Mouse (Mus musculus) v-Abl transformed pro-B cells (cell line): ENCODE measurements around the gene Pik3cd.

Source experiments
- in situ Hi-C, 2 experiments: fragments of 400-800 bp; cut with MboI; formaldehyde crosslinking; loops; one replicate each; pipeline ENCODE4 v1.15.1; 2025; ENCODE audit not compliant: unreplicated experiment in 2 of 2

Pik3cd gene

DNA sequence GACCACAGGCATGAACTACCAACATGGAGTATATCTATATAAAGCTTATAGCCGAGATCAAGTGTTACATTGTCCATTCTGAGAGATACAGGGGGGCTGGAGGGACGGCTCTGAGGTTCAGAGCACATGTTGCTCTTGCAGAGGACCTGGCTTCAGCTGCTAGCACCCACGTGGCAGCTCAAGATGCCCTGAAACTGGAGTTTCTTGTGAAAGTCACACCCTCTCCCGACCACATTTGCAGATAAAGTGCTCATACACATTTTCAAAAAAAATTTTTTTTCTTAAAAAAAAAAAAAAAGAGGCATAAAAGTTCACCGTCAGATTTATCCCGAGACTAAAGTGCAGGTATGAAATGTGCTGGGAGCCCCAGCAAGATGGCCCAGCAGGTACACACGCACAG lies 41.8 kb downstream of the Pik3cd start:
- in situ Hi-C loops, result no loop called here

DNA sequence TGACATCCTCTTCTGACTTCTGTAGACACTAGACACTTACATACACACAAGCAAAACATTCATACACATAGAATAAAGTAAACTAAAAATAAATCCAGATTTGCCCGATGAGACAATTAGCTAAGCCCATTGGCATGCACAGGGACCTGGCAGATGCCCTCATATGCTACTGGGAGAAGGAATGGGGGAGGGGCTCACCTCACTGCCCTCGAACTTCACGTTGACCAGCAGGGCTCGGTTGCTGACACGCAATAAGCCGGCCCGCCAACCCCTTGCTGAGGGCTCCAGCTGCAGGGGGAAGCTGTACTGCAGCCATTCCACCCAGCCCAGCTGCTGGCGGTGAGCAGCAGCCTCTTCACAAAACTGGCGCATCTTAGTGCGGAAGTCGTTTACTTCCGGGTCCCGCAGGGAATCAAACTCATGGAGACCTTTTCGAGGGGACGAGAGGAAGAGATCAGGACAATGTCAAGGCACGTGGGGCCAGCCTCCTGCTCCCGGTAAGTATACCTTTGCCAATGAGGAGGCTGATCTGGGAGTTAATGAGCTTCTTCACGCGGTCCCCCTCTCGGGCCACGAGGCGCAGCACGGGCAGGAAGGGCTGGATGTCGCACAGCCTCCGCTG lies 42.8 kb downstream of the Pik3cd start:
- in situ Hi-C loops, result no loop called here

DNA sequence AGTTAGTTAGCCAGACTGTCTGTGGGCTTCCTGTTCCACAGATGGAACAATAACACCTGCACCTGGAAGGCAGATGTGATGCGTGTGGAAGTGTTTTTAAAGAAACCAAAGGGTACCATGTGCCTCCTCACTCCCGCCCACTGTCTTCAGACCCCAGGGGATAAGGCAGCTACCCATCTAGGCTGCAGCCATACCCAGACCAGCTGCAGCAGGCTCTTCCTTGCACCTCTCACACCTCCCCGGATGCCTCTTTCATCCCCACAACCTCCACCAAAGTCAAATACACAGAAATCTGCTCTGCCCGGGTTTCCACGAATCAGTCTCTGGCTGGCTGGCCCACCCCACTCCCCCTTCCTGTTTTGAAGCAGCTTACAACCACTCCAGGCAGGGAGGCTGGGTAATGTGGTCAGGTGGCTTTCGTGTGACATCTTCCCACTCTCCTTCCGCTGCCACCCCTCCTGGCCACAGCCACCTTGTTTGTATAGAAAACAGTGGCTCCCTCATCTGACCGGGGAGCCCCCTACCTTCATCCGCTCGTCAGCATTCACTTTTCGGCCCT lies 44.4 kb downstream of the Pik3cd start:
- in situ Hi-C loops, result no loop called here

DNA sequence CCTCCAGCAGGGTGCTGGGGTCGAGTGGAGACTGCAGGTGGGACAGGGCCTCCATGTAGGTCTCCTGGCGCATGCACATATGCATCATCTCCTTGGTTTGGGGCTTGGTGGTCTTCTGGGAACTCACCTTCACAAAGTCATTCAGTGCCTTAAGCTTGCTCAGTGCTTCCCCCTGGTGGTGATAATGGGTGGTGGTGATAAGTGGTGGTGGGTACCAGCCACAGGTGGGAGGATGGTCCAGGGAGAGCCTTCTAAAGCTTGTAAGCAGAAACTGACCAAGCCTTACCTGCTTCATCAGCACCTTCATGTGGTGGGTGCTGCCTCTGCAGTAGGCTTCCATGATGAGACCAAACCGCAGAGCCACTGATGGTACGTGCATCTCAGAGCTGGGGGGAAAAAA lies 48.1 kb downstream of the Pik3cd start:
- in situ Hi-C loops, result loop anchor here (5.0 kb wide), 2 partner anchors 53 to 58 kb away; no protein-coding TSS in a partner anchor

DNA sequence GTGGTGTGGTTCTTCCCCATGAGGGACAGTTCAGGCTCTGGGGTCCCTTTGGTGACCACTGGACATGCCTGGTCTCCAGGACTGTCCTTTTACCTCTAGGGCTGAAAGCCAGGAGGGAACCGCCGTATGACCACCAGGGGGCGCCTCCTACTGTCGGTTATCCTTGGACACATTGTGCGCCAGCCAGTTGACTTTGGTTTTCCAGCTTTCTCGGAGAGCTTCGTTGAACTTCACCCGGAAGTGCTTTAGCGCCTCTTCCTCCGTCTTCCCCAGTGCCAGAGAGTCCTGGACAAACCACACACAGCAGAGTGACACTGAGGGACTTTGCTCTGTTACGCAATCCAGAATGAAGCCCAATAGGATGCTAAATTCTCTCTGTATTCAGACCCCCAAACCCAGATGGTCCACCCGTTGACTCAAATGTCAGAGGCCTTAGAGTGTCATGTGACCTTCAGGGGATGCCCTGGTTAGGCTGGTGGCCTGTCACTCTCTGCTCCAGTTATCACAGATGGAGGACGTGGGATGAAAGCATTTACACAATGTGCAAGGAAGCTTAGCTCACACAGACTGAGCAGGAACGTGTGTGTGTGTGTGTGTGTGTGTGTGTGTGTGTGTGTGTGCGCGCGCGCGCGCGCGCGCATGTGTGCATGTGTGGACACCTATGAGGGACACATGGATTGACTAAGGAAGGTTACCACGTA lies 51.7 kb downstream of the Pik3cd start:
- in situ Hi-C loops, result loop anchor here (5.0 kb wide), 2 partner anchors 57 to 62 kb away; no protein-coding TSS in a partner anchor

DNA sequence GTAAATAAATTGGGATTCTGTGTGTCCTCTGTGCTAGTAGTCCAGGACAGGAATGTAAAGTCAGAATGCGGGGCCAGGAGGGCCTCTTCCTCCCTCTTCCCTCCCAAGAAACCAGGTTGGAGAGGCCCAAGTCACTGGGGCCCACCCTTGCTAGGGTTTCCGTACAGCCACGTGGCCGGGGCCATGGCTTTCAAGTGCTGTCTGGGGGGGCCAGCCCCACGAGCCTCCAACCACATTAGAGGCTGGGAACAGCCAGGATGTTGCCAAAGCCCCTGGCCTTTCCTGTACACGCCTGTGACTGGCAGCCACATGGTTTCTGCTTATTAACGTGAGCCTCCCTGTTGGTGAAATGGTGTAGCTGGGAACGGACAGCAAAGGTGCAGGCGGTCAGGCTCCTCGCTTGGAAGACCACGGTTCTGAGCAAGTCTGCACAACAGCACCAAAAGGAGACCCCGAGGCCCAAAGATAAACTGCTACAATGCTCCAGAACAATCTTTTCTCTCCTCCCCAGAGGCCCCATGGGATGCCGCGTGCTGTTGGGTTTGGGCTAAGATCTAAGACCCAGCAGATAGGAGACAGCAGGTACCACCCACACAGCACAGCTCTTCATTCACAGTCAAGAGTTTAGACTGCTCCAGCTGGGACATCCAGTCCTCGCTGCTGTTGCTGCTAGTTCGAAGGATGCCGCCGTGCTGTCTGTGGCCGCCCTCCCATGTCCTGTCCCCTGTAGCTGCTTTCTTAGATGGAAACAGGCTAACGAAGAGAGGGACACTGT lies 54.2 kb downstream of the Pik3cd start:
- in situ Hi-C loops, result loop anchor here in 1 of 2 experiments (10.0 kb wide), 1 partner anchor 337 kb away; no protein-coding TSS in a partner anchor

DNA sequence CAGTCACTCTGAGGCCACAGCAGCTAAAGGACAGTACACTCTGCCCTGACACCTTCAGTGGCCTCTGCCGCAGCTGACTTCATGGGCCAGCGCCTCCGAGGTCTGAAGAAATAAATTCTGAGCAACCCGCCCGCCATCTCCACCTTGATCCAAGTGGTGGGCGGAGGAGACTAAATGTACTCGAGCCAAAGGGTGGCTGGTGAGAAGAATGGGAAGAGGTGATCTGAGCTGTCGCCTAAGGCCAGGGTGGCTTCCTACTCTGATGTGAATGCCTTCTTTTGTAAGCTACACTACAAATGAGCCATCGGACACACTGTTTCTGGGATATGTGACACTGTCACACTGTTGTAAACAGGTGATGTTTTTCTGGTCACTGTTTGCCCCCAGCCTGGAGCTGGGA lies 56.6 kb downstream of the Pik3cd start:
- in situ Hi-C loops, result loop anchor here in 1 of 2 experiments (10.0 kb wide), 1 partner anchor 339 kb away; no protein-coding TSS in a partner anchor

DNA sequence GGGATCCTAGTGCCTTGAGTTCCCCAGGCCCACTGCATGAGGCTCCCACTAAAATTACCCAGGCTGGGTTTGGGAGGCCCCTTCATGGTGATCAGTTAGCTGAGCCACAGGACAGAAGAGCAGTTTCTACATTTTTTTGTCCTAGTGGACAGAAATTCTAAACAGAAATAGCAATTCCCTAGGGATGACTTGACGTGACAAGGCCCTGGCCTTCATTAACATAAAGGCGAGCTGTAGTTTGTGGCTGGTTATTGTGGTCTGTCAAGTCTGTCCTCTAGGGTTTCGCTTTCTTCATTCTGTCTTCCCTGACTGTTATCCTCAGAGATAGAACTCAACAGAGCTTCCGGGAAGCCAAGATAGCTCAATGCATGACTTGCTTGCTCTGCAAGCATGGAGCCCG lies 60.4 kb downstream of the Pik3cd start:
- in situ Hi-C loops, result loop anchor here in 1 of 2 experiments (10.0 kb wide), 1 partner anchor 343 kb away; no protein-coding TSS in a partner anchor

DNA sequence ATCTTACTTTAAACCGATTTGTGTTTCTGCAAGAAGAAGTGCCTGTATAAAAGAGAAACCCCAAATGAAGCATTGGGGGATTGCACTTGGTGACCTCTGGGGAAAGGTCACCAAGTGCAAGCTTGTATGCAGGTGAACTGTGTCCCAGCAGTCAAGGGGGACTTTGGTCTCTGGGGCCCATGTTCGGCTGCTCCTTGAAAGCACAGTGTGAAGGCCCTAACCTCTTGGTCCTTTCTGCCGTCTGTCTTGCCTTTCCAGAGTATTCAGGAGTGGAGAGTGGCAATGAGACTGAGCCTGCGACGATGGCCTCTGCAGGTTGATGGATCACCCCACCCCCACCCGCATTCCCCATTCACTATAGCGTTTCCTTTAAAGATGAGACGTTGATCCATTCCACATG lies 61.0 kb downstream of the Pik3cd start:
- in situ Hi-C loops, result loop anchor here in 1 of 2 experiments (10.0 kb wide), 1 partner anchor 343 kb away; no protein-coding TSS in a partner anchor

DNA sequence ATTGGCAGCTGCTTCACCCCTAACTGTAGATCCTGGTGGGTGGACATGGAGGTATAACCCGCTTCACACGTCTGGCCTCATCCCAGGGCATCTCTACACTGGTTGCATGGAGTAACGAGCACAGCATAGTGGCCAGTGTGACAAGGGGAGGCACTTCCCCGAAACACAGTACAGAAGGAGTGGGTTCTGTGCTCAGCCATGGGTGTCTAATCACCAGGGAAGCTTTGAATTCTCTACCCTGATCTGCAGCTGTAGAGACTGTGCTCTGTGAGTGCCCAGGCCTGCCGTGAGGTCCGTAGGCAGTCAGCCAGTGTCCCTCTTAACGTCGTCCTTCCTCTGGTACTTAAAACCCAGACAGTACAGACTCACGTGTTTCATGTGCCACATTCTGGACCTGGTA lies 61.5 kb downstream of the Pik3cd start:
- in situ Hi-C loops, result loop anchor here in 1 of 2 experiments (10.0 kb wide), 1 partner anchor 344 kb away; no protein-coding TSS in a partner anchor

DNA sequence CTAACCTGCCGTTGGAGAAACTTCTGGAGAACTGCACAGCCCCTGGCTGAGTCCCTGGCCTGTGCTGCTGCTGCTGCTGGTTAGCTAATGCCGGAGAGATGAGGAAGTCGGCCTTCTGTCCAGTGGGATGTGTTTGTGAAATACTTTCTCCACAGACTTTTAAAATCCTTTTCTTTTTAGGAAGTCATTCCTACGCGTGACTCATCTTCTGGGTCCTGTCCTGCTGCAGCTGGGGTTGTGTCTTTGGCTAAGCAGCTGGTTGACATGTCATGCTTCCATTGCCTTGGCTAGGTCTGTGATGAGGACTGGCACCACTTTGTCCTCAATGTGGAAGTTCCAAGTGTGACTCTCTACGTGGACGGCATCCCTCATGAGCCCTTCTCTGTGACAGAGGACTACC lies 64.4 kb downstream of the Pik3cd start:
- in situ Hi-C loops, result no loop called here

DNA sequence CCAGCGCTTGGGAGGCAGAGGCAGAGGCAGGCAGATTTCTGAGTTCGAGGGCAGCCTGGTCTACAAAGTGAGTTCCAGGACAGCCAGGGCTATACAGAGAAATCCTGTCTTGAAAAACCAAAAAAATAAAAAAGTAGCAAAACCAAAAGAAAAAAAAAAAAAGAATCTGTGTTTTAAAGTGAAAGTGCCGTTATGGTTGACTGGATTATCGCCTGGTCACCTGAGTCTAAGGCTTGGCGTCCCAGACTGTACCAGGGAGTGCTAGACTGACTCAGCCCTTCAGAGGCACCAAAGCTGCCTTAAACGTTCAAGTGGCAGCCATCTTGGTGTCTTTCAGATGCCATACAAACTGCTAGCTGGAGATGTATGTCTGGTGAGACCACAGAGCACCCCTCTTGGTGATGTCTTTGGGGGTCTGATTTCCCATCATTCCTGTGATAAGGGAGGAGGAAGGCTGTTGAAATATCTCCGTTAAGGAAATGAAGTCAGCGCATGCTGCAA lies 66.4 kb downstream of the Pik3cd start:
- in situ Hi-C loops, result no loop called here

DNA sequence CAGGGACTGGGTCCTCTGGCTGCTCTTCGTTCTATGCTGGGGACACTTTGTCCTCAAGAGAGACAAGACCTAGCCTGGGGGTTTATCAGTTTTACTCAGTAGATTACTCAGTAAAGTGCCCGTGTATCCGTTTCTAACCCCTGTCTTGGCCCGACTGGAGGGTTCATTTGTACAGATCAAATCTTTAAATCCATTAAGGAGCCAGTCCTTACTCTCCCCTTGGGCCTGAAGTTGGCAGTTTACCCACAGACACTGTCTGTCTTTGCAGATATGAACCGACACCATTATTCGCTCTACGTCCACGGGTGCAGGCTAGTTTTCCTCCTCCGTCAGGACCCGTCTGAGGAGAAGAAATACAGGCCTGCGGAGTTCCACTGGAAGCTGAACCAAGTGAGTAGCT lies 67.4 kb downstream of the Pik3cd start:
- in situ Hi-C loops, result no loop called here

DNA sequence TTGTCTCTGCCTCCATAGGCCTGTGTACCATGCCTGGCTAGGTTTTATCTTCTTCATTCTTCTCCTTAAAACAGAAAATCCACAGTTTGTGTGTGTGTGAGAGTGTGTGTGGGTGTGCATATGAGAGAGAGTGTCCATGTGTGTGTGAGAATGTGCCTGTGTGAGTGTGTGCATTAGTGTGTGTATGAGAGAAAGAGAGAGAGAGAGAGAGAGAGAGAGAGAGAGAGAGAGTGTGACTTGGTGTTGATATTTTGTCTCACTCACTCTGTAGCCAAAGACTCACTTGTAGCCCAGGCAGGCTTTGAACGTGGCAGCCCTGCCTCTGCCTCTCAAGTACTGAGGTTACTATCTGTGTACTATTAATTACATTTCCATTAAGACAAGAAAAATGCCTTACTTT lies 68.2 kb downstream of the Pik3cd start:
- in situ Hi-C loops, result no loop called here

DNA sequence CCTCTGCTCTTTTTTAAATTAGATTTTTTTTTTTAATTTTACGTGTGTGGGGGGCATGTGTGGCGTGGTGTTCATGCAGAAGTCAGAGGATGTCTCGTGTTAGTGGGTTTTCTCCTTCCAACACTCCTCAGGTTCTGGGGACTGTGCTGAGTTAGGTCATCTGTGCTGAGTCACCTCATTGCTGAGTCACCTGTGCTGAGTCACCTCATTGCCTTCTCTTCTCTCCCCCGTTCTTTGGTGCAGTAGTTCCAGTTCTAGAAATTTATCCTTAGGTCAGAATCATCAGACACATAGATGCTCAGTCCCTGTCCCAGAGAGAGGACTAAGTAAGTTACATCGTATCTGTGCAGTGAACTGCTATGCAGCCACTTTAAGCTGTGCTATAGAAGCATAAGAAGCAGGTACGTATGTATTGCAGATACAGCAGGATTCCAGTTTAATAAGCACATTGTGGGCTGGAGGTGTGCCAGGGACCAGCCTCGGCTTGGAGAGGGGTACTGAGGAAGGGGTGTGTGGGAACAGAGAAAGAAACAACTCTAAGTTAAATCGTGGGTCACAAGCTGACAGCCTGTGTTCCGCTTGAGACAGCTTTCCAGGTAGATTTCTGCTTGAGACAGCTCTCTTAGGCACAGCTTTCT lies 69.6 kb downstream of the Pik3cd start:
- in situ Hi-C loops, result no loop called here

DNA sequence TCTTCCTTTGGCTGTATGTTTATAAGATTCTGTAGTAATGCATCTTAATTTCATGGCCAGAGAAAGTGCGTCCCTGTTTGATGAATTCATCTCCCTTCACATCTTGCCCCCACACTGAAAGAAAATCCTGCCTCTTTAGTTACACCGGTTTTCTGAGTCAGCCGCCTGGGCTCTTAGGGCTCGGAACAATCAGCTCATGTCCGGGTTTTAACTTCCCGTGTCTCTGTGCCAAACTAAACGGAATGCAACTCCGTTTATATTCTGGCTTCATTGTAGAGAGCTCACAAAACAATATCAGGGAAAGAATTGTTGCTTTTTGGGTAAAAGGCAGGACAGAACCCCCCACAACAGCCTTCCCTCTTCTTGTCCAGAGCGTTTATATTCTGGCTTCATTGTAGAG lies 73.6 kb downstream of the Pik3cd start:
- in situ Hi-C loops, result no loop called here

DNA sequence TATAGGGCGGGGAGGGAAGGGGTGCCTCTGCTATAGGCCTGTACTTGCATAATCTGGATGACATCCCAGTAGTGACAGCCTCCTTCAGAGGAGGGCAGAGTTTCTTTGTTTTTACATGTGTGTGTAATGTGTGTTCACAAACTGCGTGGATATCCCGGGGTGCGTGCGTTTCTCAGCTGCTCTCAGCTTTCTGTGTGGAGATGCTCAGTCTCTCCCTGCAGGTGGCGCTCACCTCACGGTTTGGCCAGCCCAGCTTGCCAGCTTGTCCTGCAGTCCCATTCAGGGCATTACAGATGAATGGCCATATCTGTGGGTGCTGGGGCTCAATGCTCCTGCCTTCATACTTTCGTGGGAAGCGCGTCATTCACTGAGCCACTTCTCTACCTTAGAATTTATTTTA lies 74.0 kb downstream of the Pik3cd start:
- in situ Hi-C loops, result no loop called here

DNA sequence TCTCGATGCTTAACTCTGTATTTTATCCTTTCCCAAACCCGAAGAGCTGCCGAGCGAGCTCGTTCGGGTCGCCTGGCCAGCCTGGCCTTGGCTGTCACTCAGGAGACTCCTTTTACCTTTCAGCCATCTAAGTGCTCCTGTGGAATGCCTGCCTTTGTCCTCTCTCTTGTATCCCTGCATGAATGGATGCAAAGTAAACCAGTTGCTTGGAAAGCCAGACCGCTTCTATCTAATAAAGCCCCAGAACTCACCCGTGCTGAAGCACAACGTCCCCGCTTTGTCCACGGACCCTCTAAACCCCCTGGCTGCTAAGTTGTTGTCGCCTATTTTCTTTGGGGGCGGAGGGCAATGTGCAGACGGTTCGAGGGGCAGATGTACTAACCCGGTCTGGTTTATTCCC lies 75.6 kb downstream of the Pik3cd start:
- in situ Hi-C loops, result no loop called here

DNA sequence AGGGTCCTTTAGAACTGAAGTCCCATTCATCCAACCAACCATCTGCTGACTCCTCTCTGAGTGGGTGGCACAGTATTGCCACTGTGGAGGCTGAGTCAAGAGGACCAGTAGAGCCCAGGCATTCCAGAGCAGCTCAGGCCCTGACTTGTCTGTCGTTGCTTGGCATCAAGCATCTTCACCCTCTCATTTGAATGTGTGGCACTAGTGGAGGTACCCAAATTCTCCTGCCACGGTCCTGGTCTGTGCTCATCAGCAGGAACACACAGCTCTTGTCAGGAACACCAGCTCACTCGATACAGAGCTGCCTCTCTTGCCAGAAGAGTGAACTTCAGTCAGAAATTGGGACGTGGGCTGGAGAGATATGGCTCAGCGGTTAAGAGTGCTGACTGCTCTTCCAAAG lies 78.7 kb downstream of the Pik3cd start:
- in situ Hi-C loops, result loop anchor here (5.0 to 25.0 kb wide), 2 partner anchors 339 to 489 kb away; partner anchors contain the start of gene Slc2a5 (in 1 of the 2)

DNA sequence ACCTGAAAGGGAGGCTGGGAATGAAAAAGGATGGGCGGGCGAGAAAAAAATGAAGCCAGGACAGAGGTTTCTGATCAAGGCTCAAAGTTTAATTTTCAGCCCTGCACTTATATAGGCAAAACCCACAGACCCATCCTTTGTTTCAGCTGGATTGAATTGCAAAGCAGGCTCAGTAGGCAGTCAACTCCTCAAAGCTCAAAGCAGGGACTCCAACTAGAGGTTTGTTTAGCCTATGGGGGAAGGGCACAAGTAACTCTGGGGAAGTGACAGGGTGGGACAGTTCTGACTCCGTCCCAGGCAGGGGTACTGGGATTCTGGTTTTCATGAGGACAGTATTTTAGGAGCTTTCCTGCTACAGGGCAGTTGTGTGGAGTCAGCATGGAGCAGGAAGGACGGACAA lies 81.1 kb downstream of the Pik3cd start:
- in situ Hi-C loops, result loop anchor here (5.0 to 25.0 kb wide), 2 partner anchors 341 to 491 kb away; partner anchors contain the start of gene Slc2a5 (in 1 of the 2)
